Mouse (Mus musculus) thymus, adult 2 months (tissue): Measurements from ENCODE around the gene Tnk2.

Source experiments
- CTCF ChIP-seq: fragments of 200-500 bp; IDR thresholded peaks from 2 replicates; pipeline ENCODE4 v1.5.1; 2012; ENCODE audit warnings: mild to moderate bottlenecking, control low read depth, low read length, moderate library complexity, borderline replicate concordance; ENCODE audit not compliant: control insufficient read depth, poor library complexity, insufficient read depth; ENCODE audit errors: extremely low read depth
- POLR2A ChIP-seq: fragments of 200-500 bp; IDR thresholded peaks from 2 replicates; pipeline ENCODE4 v1.6.1; 2012; ENCODE audit warnings: mild to moderate bottlenecking, low read length, control low read depth, moderate library complexity; ENCODE audit not compliant: control insufficient read depth, poor library complexity, insufficient read depth; ENCODE audit errors: extremely low read depth

DNA sequence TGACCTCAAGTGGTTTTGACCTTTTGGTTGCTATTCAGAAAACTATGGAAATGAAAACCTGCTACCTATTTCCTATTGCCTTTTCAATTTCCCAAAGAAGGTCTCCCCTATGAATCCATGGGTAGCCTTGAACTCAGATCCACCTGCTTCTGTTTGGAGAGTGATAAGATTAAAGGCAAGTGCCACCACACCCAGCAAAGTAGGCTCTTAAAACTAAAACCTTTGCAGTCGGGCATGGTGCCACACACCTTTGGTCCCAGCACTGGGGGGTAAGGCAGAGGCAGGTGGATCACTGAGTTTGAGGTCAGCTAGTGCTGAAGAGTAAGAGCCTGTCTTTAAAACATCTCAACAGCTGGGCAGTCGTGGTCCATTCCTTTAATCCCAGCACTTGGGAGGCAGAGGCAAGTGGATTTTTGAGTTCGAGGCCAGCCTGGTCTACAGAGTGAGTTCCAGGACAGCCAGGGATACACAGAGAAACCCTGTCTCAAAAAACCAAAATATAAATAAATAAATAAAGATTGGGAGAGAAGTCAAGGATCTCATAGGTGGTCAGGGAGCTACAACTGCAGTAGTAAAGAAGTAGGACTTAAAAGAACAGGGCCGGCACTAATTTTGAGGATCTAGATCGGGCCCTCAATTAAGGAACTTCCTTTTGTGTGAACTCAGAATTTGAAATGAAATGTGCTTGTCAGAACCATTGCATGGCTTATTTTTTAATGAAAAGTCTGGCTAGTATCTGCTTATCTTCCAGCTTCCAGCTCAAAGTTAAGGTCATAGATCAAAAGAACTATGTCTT, 33.0 kb upstream of the Tnk2 start:
- TF ChIP-seq POLR2A (no peak), CTCF (no peak)
